Mouse (Mus musculus) cerebellum, adult 8-10 months (tissue): ENCODE results near the gene Wdr70.
"Not testable (repeated sequence)": the region's sequence is repeated elsewhere in the genome, so short reads cannot be mapped to it uniquely, and the experiment has no call there.

ENCODE experiments used
- DNase-seq: peaks from one replicate; pipeline ENCODE4 v3.0.0; 2022

Wdr70 gene

DNA sequence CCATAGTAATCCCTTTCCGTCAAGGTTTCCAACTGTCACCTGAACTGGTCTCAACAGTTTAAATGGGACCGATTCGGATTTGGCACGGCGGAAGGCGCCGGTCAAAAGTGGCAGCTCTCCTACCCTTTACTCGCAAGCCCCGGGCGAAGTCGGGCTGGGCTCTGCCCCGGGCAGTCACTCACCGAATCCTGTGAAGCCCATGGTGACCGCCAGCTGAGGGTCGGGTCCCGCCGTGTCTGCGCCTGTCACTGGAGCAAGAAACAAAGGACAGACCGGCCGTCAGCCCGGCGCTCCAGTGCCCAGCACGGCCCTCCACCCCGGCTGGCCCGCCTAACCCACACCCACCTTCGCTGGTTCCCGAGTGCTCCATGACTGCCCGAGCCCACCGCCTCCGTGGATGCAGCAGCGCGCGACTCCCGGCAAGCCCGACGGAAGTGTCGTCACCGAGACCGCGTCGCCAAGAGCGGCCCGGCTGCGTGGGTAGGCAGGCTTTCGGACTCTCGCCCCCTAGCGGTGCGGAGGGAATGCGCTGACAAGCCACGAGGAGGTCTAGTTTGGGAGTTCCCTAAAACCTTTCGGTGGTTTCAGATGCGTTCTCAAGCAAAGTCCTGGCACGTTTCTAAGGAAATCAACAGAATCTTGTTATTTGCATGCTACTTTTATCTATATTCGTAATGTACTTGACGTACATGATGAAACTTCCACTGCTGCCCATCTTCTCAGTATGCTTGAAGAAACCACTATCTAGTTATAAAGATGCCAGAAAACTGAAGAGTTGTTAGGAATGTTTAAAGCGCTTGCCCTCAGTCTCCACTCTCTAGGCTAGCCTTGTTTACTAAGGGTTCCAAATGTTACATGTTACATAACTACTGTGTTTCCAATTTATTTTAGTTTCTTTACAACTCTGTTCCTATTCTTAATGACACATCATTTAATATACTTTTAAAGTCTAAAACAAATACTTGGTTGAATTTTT is at the start of gene Wdr70:
TSS of gene Wdr70 (minus strand) at position 436 of the 976 bp plus-strand sequence.
- peak; percentile 98 for DNase-seq

DNA sequence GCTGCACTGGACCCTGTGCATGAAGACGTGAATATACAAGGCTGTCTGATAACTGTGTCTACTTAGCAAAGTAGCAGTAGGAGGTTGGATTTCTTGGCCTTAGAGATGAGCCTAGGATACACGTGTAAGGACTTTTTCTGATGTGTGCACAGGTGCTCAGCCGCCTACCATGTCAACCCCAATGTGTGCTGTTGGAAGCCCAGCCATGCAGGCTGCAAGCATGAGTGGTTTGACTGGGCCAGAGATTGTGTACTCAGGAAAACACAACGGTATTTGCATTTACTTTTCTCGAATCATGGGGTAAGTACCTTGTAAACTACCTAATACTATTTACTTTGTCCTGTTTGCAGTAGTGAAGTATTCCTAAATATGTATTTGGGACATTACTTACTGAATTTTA is 36.6 kb upstream of the Wdr70 start:
- DNase-seq, result no peak

DNA sequence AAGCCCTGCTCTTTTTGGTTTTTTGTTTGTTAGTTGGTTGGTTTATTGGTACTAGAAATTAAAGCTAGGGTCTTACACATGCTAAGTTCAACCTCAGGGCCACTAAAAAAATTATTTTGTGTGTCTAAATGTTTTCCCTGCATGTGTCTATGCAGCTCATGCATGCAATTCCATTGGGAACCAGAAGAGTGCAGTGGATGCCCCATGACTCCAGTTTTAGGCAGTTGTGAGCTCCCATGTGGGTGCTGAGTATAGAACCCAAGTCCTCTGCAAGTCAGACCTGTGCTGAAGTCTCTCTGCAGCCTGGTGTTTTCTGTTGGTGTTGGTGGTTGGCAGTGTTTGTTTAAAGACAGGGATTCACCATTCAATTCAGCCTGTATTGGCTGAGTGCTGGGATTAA is 32.8 kb upstream of the Wdr70 start:
- DNase-seq, result no peak

DNA sequence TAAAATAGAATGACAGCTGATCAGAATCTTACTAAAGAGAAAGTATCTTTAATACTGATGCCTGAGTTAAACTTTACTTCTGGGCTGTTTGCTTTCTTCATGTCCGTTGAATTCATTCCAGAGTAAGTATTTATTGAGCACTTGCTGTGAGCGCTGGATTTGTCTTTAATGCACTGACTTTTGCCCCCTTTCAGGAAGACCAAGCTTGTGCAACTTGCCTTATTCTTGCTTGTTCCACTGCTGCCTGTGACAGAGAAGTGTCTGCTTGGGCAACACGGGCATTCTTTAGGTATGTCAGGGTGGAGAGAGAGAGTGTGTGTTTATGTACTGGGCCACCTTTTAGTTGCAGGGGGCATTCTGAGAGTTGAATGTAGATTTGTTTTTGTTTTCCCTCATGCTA is 32.3 kb upstream of the Wdr70 start:
- no peak for DNase-seq

DNA sequence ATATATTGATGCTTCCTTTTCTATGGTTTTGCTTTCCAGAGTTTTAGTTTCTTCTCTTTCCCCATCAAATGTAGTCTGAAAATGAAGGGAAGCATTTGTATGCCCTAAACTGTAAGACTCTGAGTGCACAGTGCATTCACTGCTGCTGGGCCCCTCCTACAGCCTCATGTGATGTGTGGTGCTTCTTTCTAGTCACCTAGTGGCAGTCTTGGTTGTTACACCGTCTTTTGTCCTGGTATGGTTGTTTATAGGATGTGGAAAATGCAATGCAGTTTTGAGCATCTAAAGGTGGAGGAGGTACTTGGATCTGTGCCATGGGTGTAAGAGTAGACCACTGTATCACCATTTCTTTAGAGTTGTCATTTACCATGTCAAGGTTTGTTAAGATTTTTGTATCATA is 30.3 kb upstream of the Wdr70 start:
- no peak for DNase-seq

DNA sequence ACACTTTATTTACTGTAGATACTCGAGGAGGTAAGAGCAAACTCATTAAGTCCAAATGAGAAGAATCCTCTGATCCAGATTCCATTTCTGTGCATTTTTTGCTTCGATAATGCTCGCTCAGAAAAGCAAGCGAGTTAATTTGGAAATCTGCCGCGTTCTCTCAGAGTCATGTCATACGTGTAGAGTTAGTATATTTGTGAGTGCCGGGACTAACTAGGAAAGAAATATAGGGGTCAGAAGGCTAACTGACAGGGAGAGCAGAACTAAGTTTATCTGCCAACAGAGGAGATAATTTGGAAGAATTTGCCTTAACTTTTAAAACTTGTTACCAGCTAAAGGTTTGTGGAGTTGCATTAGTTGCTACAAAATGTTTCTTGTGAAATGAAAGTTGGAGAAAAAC is 10.8 kb upstream of the Wdr70 start:
- DNase-seq, result no peak

DNA sequence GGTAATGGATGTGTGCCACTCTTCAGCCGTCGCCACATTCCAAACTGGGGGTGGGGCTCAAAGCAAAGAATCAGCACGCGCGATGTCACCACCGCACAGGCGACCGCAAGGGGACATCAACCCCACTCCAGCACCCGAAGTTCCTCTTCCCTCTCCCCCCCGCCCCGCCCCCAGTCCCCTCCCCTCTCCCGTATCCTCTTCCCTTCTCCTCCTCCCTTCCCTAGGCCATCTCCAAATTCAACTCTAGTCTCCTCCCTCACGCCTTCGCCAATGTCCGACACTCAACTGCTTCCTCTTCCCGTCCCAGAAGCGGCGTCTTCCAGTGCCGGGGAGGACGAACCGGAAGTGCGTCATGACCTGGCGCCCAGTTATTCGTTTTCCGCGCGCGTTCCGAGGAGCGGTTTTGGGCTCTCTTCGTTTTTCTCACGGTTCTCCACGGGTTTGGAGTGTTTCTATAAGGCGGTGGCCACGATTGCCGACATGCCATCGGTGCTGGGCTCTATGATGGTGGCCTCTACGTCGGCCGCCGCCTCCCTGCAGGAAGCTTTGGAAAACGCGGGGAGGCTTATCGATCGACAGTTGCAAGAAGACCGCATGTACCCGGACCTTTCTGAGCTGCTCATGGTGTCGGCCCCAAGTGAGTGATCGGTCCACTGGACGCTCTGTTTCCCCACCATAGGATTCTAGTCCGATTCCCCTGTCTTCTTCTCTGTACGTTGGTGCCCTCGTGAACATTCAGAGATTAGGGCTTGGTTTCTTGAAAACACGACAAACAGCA is 10.1 kb upstream of the Wdr70 start, which contains the start of gene Nup155:
TSS of gene Nup155 (plus strand) at position 308 of the 778 bp plus-strand sequence.
- peak; percentile 89 for DNase-seq

DNA sequence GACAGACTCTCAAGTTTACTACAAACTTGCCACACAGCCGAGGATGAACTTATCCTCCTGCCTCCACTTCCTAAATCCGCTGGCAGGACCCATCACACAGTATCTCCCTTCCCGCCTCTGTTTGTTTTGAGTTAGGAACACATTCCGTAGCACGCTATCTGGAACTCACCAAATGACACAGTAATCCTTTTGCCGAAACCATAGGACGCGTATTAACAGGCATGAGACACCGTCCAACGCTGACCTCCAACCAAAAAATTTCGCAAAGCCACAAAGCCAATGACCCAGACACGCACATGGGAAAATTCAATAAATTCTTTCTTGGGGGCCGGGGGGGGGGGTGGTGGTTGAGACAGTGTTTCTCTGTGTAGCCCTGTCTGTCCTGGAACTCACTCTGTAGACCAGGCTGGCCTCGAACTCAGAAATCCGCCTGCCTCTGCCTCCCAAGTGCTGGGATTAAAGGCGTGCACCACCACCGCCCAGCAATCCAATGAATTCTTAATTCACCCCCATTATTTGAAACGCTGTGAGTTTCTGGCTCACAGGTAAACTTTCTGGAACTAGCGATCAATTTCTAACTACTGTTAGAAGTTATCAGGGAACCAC is 9.5 kb upstream of the Wdr70 start:
- peak; percentile 7 for DNase-seq

DNA sequence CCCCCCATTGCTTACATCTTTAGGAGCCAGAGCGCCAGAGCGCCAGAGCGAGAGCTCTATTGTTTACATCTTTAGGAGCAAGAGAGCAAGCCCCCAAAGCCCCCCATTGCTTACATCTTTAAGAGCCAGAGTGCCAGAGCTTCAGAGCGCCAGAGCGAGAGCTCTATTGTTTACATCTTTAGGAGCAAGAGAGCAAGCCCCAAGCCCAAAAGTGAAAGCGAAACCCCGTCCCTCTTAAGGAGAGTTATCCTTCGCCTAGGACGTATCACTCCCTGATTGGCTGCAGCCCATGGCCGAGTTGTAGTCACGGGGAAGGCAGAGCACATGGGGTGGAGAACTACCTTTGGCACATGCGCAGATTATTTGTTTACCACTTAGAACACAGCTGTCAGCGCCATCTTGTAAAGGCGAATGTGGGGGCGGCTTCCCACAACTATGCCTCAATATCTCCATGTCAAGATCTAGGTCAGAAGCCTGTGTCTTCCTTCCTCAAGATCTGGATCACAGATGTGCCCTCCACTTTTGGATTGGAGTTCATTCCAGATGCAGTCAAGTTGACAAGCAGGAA is 3.0 kb upstream of the Wdr70 start:
- not testable (repeated sequence) for DNase-seq

DNA sequence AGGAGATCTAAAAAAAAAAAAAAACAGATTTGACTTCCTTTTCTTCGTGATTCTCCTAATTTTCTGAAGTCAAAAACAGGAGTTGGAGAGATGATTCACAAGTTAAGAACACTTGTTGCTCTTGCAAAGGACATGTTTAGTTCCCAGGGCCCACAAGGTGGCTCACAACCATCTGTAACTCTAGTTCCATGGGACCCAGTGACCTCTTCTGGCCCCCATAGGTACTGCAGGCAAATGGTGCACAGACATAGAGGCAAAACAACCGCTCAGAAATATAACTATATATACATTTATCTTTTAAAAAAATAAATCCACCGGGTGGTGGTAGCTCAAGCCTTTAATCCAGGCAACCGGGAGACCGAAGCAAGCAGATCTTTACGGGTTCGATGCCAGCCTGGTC is 1.2 kb downstream of the Wdr70 start:
- peak; percentile 32 for DNase-seq

DNA sequence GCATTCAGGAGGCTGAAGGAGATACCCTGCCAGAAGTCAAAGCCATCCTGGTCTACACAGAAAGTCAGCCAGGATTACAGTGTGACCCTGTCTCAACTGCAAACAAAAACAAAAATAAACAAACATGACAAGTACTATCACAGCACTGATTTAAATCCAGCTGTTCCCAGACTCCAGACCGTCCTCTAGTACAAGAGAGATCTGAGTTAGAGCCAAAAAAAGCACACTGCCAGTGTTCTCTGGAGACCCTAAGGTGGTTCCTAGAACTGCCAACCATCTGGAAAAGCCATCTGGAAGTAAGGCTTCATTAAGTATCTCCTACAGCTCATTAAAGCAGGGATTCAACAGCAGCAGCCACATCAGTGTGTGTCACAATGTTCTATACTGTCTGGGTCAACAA is 6.3 kb downstream of the Wdr70 start:
- DNase-seq, result not testable (repeated sequence)

DNA sequence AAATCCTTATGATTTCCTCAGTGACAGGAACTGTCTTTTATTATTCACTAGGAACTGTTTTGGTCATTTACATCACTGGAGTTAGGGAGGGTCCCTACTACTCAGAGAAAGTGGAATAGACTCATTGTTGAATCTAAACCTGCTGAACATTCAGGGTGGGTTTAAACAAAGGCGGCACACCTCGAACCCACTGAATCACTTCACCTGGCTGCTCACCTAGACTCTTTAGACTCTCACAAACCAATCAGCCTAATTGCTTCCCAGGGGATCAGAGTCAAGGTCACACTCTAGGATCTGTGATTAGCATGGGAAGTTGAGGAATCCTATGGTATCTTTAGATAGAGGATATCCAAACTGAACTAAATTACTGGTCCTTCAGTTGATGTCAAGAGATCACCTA is 8.3 kb downstream of the Wdr70 start:
- no peak for DNase-seq

DNA sequence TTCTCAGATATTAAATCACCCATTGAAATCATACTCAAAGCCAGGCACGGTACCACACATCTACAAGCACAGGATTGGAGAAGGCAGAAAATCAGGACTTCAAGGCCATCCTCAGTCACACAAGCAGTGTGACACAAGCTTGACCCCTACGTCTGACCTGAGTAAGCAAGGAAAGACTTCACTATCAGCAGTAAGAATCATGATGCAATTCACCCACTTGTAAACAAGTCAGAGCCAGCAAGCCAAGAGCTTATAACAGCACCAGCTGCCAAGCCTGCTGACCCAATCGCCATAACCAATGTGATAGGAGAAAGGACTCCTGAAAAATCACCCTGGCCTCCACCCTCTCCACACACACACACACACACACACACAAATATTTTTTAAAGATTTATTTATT is 10.3 kb downstream of the Wdr70 start:
- no peak for DNase-seq

DNA sequence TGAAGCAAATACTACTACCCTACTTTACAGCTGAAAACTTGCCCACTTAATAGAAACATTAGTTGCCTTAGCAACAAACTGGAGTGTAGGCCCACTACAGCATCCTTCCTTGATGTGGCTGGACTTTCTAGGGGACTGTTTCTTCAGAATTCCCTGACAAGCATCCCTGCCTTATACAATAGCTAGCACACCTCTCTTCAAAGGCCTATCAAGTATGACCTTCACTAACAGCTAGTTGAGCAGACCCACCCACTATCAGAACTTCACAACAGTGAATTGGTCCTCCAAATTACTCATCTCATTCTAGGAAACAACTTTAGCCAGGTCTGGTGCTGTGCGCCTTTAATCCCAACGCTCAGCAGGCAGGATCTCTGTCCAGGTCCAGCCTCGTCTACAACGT is 11.7 kb downstream of the Wdr70 start:
- DNase-seq, result no peak

DNA sequence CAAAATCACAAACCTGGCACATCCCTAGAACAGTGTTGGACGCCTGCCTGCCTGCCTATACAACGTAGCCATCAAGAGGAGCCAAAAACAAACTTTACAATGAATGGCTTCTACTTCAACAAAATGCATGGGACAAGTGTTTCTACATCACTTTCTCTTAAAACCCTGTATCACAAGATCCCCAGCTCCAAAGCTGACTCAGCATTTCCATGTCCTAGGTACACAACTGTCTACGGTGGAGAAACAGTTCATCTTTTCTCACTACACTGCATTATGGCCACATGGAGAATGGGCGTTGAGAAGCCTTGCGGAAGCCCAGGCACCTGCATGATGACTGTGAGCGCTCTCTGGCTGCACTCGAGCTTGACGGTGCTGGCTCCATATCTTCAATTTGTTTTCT is 16.9 kb downstream of the Wdr70 start:
- DNase-seq, result no peak

DNA sequence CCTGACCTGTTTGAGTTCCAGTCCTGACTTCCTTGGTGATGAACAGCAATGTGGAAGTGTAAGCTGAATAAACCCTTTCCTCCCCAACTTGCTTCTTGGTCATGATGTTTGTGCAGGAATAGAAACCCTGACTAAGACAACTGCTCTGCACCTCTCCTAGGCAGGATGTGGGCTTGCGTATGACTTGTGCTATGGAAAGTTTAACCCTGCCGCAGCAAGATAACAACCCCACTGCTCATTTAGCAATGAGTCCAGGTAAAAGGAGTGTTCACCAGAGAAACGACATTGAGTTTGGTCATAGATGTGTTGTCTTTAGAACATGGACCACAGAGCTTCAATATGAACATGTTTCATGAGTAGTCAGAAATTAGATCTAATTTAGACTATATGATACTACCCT is 25.9 kb downstream of the Wdr70 start:
- DNase-seq, result not testable (repeated sequence)

DNA sequence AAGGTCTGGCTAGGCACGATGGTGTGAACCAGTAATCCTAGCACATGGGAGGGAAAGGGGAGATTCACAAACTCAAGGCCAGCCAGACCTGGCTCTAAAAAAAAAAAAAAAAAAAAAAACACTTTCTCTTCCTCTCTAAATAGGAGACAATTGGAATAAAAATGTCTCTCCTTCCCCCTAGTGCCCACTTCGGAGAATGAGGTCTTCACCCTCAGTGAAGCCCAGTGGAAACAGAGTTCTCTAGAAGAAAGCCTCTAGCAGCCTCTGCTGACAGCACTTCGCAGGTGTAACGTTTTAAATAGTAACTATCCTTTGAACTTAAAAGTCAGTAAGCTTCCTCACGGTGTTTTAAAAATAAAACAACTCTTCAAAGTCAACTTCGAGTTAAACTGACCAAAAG is 33.8 kb downstream of the Wdr70 start:
- no peak for DNase-seq

DNA sequence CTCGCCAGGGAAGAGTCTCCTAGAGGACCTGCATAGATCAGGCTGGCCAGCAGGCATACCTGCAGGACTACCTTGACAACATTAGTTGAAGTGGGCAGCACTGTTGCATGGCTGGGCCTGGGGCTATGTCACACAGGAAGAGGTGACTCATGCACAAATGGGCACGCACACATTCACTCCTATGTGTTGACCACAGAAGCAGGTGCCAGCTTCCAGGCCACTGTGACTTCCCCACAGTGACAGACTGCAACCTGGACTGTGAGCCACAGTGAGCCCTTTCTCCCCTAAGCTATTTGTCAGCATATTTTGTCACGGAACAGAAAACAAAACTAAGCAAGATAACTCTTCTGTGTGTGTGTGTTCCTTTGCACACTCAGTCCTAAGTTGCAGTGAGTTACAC is 47.8 kb downstream of the Wdr70 start:
- DNase-seq, result no peak

DNA sequence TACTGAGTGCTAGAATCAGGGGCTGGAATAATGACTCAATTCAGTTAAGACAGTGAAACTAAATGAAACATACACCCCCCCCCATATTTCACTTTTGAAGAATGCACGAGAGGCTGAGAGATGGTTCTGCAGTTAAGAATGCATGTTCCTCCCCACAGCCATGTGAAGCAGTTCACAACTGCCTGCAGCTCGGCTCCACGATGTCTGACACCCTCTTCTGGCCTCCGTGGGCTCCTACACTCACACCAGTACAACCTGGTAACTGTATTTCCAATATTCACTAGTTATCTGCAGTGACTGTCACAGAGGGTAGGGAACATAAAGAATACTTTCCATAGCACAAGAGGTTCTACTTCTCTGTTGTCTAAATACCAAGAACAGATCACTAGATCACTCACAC is 59.2 kb downstream of the Wdr70 start:
- no peak for DNase-seq

DNA sequence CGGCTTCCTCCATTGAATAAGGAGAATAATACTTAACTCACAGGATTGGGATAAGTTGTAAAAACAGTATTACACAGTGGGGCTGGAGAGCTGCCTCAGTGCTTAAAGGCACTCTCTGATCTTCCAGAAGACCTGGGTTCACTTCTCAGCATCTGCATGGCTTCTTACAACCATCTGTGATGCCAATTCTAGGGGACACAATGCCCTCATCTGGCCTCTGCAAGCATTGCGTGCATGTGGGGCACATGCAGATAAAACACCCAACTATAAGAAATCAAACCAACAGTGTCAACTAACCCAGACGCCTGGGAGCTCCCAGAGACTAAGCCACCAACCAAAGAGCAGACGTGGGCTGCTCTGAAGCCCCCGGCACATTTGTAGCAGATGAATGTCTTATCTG is 60.6 kb downstream of the Wdr70 start:
- DNase-seq, result no peak

DNA sequence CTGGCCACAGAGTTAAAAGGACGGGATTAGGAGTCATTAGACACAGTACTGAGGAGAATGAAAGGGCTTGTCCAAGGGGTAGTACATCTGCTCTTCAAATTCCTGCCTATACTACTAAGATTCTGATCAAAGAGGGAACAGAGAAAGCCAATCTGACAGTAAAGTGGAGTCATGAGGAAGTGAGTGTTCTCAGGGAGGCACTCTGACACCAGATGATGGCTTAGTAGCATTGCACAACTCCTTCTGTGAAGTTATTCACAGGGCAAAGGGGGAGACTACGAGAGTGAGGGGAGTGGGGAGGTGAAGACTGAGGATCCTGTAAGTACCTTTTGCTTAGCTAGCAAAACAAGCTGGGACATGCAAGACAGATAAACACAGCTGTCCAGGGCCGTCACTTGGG is 61.2 kb downstream of the Wdr70 start:
- DNase-seq, result no peak

DNA sequence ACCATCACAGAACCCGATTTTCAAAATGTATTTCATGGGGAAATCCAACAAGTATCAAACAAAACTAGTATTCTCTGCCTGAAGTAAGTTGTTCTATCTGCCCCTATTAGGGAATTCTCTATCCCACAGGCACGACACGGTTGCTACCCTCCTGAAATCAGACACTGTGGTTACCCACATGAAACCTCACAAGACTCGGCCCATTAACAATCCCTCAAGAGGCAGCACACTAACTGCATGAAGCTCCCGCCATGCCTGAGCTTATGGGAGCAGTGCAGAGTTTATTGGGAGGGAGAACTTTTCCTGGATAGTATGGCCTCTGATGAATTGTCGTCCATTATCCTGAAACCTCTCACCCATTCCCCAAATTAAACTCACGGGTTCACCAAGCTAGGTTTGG is 67.8 kb downstream of the Wdr70 start:
- no peak for DNase-seq

DNA sequence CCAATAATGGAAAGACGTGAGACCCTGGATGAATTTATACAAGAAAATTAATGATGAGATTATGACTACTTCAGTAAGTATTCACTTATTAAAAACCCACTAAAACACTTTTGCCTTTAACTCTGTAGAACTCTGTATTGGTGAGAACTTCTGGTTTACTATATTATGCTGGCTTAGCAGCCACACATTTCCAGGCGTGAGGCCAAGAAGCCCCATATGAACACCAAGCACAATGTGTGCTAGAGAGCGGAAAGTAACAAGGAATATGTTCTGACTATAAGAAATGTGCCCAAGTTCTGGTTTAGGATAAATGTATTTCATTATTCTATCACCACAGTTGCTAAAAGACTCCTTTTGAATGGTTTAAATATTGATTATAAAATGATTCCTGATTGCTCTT is 68.4 kb downstream of the Wdr70 start:
- no peak for DNase-seq
